Mouse (Mus musculus) kidney, embryonic 14.5 days (tissue): ENCODE results near the gene Arl8a. TPM values are rescaled to one million over a fixed set of nuclear protein-coding genes. Genes with fewer than 3 reads are reported as not detected.
"Not testable (repeated sequence)": the region's sequence is repeated elsewhere in the genome, so short reads cannot be mapped to it uniquely, and the experiment has no call there.

Experiments used
- ATAC-seq: fragments of 200-750 bp; cut with Nextera tagmentation; 2 replicates; pipeline ENCODE4 v1.8.0; 2017; ENCODE audit warnings: moderate number of reproducible peaks, mild to moderate bottlenecking, moderate TSS enrichment, moderate library complexity; ENCODE audit not compliant: low FRiP score, low TSS enrichment
- H3K27ac ChIP-seq: fragments of 300-500 bp; sonication (generic); 2 replicates; pipeline ENCODE4 v1.5.1; 2014; ENCODE audit warnings: low read depth, mild to moderate bottlenecking, low read length, moderate library complexity, mixed read lengths
- H3K27me3 ChIP-seq: fragments of 300-500 bp; sonication (generic); 2 replicates; pipeline ENCODE4 v1.6.1; 2014; ENCODE audit warnings: mild to moderate bottlenecking, low read length; ENCODE audit not compliant: control insufficient read depth, insufficient read depth
- H3K36me3 ChIP-seq: fragments of 300-500 bp; sonication (generic); 2 replicates; pipeline ENCODE4 v1.6.1; 2014; ENCODE audit warnings: low read length, mixed read lengths; ENCODE audit not compliant: control insufficient read depth, insufficient read depth
- H3K4me1 ChIP-seq: fragments of 300-500 bp; sonication (generic); 2 replicates; pipeline ENCODE4 v1.6.1; 2014; ENCODE audit warnings: low read length, mixed read lengths; ENCODE audit not compliant: control insufficient read depth, insufficient read depth
- H3K4me2 ChIP-seq: fragments of 300-500 bp; sonication (generic); replicated peaks from 2 replicates; pipeline ENCODE4 v1.6.1; 2014; ENCODE audit warnings: low read depth, mild to moderate bottlenecking, low read length
- H3K4me3 ChIP-seq: fragments of 300-500 bp; sonication (generic); 2 replicates; pipeline ENCODE4 v1.5.1; 2014; ENCODE audit warnings: mild to moderate bottlenecking, low read length
- H3K9ac ChIP-seq: fragments of 300-500 bp; sonication (generic); 2 replicates; pipeline ENCODE4 v1.6.1; 2014; ENCODE audit warnings: low read depth, mild to moderate bottlenecking, low read length, moderate library complexity
- H3K9me3 ChIP-seq: fragments of 300-500 bp; sonication (generic); 2 replicates; pipeline ENCODE4 v1.6.1; 2016; ENCODE audit warnings: low read length; ENCODE audit not compliant: control insufficient read depth
- WGBS: fragments of 180-500 bp; shearing (Covaris S2); extraction: QIAGEN DNeasy Blood & Tissue Kit; methylation state at CpG from one replicate; pipeline ENCODE4 v1.1.7; 2014; 5-methylcytosine and 5-hydroxymethylcytosine counted together
- polyA plus RNA-seq: library from polyadenylated mRNA; unstranded; fragments of >200 nt; fragmentation: Nextera tagmentation; extraction: Ambion mirVana; gene quantifications from 2 replicates; pipeline ENCODE4 v1.2.1, GENCODE M21; 2014

The Arl8a gene
- 32.0 and 44.5 TPM in 2 replicates for polyA plus RNA-seq

DNA sequence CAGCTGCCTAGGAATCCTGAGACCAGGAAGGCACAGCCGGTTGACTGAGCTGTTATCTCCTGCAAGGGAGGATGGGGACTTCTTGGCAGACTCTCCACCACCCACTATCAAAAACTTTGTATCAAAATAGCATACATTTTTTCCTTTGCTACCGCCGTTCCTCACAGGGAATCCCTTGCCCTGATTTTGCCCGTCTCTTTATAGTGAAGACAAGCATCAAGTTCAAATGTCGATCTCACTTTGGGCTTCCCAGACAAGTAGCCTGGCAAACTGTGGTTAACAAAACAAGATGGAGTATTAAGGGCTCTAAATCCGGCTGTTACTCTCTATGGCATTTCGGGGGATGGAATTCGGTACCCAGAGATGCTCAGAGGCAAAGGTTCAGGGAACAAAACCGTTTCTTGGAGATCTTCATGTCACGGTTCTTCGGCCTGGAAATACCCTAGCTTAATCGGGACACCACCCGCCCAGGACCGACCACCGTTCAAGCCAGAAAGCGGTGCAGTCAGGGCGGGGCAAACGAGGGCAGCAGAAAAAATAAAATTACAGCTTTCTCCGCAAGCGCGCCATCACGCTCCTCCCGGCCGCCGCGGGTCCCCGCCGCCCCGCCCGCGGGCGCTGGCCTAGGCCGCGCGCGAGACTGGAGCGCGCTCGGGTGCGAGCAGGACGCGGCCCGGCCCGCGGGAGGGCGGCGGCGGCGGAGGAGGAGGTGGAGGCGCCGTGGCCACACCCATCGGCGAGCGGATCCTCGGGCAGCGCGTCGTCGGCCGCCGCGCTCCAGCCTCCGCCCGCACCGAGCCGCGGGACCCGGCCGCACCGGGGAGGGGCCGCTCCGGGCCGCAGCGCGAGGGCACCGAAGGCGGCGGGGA is at the start of gene Arl8a:
Arl8a (plus strand) TSS at position 748 of the 869 bp plus-strand sequence.
- Histone ChIP-seq H3K9ac (peak within 1 kb of the TSS; percentile 80), H3K27me3 (no peaks in the 10 kb centered on the region; the same call in 1 of the 2 replicates), H3K36me3 (no peaks in the 10 kb centered on the region), H3K4me2 (peak within 1 kb of the TSS; percentile 84), H3K9me3 (no peaks in the 10 kb centered on the region), H3K4me1 (0 out of 2 replicates have a peak, but pooled peaks cover 9% of the 10 kb centered on the region), H3K27ac (peak within 1 kb of the TSS; percentile 74), H3K4me3 (peak within 1 kb of the TSS; percentile 96)
- 1% methylated on average over 65 of the region's 78 CpGs for WGBS
- peak; percentile 82 for ATAC-seq

DNA sequence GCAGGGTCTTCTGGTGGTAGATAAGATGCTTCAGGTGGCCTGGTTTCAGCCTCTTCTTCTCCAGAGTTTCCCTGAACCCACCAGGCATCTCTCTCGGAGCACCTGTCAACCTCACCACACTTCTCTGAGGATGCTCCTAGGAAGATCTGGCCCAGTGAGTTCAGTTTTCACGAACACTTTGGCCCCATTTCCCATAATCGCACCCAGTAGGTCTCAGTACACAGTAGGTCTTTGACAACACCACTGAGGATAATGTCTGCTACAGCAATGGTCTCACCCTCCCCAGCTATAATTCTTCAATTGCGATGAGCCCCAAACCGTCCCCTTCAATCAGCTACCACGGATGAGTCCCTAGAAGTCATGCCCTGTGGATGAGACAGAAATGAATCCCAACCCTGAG is 49.2 kb upstream of the Arl8a start:
- WGBS = 92% methylated on average over 6 of the region's 6 CpGs
- Histone ChIP-seq H3K9me3 (no peaks in the 10 kb centered on the region), H3K27me3 (peaks cover 15% of the 10 kb centered on the region), H3K9ac (no peak overlapping the region), H3K36me3 (no peaks in the 10 kb centered on the region), H3K4me3 (no peak overlapping the region), H3K27ac (no peak overlapping the region), H3K4me2 (no peak overlapping the region), H3K4me1 (no peaks in the 10 kb centered on the region)
- ATAC-seq = no peak

DNA sequence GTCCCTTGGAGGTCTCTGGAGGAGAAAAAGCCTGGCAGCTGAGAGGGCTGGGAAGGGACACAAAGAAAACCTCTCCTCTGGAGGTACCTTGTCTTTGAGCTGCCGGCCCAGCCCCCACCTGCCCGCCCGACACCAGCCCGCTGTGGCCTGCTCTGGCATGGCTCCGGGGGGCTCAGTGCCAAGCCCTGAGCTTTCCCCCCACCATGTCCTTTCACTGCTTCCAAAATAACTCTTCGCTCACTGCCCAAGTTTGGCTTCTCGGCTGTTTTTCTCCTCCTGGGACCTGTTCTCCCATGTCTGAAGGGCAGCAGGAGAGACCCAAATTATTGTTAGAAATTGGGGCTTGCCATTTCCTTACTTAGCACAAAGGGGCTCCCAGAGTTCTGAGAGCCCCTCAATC is 48.2 kb upstream of the Arl8a start:
- Histone ChIP-seq H3K4me1 (no peaks in the 10 kb centered on the region), H3K9ac (no peak overlapping the region), H3K27ac (no peak overlapping the region), H3K36me3 (no peaks in the 10 kb centered on the region), H3K4me2 (no peak overlapping the region), H3K4me3 (no peak overlapping the region), H3K9me3 (no peaks in the 10 kb centered on the region), H3K27me3 (peaks cover 22% of the 10 kb centered on the region)
- ATAC-seq = no peak
- 93% methylated on average over 7 of the region's 7 CpGs for WGBS

DNA sequence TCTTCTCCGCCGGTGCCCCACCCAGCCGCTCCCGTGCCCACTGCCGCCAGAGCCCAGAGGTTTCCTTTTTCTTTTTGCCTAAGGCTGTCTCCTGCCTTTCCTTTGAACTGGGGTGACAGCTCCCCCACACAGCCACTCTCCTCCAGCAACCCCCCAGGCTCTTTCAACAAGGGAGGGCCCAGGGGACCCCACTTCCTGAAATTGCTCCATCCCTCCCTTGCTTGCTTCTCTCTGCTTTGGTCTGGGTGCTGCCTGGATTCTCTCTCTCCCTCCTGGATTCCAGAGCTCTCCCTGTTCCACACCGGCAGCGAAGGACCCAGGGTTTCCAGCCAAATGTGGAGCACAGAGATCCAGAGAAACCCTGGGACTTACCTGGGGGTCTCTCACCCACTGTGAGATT is 46.2 kb upstream of the Arl8a start:
- H3K27me3 ChIP-seq = peaks cover 42% of the 10 kb centered on the region
- no peak for ATAC-seq
- no peaks in the 10 kb centered on the region for H3K36me3 ChIP-seq
- no peak overlapping the region for H3K4me2 ChIP-seq
- no peak overlapping the region for H3K4me3 ChIP-seq
- 50% methylated on average over 7 of the region's 7 CpGs for WGBS
- H3K9me3 ChIP-seq = no peaks in the 10 kb centered on the region
- H3K27ac ChIP-seq = no peak overlapping the region
- 0 out of 2 replicates have a peak, but pooled peaks cover 6% of the 10 kb centered on the region for H3K4me1 ChIP-seq
- H3K9ac ChIP-seq = no peak overlapping the region

DNA sequence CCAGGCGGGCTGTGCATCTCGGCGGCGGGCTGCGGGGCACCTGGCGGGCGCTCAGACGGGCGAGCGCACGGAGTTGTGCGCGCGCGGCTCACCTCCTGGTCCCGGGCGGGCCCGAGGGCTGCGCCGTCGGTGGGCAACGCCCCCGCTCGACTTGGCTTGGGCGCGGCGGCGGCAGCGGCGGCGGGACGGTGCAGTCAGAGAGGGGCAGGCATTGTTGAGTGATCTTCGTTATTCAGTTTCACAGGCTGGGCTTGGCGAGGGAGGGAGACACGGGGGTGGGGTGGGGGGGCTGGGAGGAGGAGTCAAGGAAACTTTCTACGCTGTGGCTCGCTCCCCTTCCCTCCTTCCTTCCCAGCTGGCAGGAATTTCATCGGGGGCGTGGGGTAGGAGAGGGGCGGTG is 41.5 kb upstream of the Arl8a start, which contains the start of gene Lgr6:
Lgr6 (minus strand) TSS at position 153 of the 400 bp plus-strand sequence.
- peak within 1 kb of the TSS; percentile 61 for H3K4me2 ChIP-seq
- whole genome bisulfite sequencing = 0% methylated on average over 24 of the region's 40 CpGs

DNA sequence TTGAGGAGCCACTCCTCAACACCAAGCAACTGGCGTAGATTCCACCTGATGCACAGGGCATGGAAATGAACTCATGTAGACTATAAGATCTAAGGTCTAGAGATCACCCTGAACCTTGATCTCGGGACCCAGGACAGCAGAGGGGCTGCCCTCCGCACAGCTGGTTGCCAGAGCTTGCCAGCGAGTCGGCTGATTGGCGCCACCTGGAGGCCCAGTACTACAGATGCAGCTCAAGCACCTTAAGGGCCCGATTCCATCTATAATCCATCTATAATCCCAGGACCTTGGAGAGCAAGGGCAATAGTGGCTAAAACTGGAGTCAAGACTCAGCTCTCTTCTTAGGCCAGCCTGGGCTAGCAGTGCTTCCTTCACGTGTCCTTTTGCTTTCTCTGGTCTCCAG is 40.7 kb upstream of the Arl8a start:
- Histone ChIP-seq H3K4me1 (0 out of 2 replicates have a peak, but pooled peaks cover 6% of the 10 kb centered on the region), H3K4me2 (0 out of 2 replicates have a peak overlapping the region, but pooled peaks have one; percentile 61), H3K9me3 (no peaks in the 10 kb centered on the region), H3K27ac (no peak overlapping the region), H3K9ac (no peak overlapping the region), H3K27me3 (peaks cover 38% of the 10 kb centered on the region), H3K4me3 (0 out of 2 replicates have a peak overlapping the region, but pooled peaks have one; percentile 41), H3K36me3 (no peaks in the 10 kb centered on the region)
- ATAC-seq = 0 out of 2 replicates have a peak, but pooled peaks have one; percentile 33
- 3% methylated on average over 8 of the region's 8 CpGs for WGBS

More for the DNA sequence above, 41.5 kb upstream of the Arl8a start, which contains the start of gene Lgr6:
- H3K9me3 ChIP-seq = no peaks in the 10 kb centered on the region
- peak within 1 kb of the TSS; percentile 41 for H3K4me3 ChIP-seq
- H3K9ac ChIP-seq = peak within 1 kb of the TSS; percentile 4; the same call in 1 of the 2 replicates
- H3K4me1 ChIP-seq = 0 out of 2 replicates have a peak, but pooled peaks cover 6% of the 10 kb centered on the region
- peak; percentile 37; the same call in 1 of the 2 replicates for ATAC-seq
- H3K27me3 ChIP-seq = peaks cover 45% of the 10 kb centered on the region
- no peak within 1 kb of the TSS for H3K27ac ChIP-seq
- H3K36me3 ChIP-seq = no peaks in the 10 kb centered on the region

DNA sequence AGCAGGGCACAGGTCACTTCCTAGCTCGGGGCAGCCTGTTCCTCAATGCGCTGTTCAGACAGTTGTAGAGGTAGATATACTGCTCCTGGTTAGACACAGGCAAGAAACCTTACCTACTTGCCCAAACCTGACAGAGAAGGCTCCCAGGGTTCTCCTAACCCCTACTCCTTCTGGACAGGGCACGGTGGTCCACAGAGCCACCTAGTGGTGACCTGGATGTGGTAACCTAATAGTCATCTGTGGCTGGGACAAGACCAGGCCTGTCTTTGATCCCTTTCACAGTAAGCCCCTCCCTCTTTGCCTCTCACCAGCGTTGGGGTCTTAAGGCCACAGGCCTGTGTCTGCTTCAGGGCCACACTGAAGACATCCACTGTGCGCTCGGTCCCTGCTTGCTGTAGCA is 38.0 kb upstream of the Arl8a start:
- Histone ChIP-seq H3K27me3 (peaks cover 27% of the 10 kb centered on the region), H3K27ac (no peak overlapping the region), H3K36me3 (no peaks in the 10 kb centered on the region), H3K4me3 (no peak overlapping the region), H3K4me1 (0 out of 2 replicates have a peak, but pooled peaks cover 6% of the 10 kb centered on the region), H3K9ac (no peak overlapping the region), H3K4me2 (no peak overlapping the region), H3K9me3 (no peaks in the 10 kb centered on the region)
- ATAC-seq = peak; percentile 33; the same call in 1 of the 2 replicates
- WGBS = 27% methylated on average over 6 of the region's 6 CpGs

DNA sequence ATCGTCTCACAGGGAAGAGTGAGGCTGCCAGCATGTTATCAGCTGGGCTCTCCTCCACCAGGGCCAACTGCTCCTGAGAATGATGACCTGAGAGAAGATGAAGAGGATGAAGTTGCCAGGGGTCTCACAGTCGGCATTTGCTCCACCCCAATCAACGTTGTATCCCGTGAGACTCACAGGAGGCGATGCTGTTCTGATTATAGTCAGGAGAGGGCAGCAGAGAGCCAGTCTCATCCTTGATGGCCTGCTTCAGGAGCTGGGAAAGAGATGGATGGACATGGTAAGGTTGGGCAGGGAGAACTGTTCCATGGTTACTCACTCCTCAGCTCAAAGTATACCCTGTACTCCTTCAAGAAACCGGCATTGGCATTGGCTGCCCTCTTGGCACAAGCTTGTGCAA is 36.5 kb upstream of the Arl8a start:
- Histone ChIP-seq H3K9ac (no peak overlapping the region), H3K9me3 (no peaks in the 10 kb centered on the region), H3K4me1 (0 out of 2 replicates have a peak, but pooled peaks cover 3% of the 10 kb centered on the region), H3K4me3 (no peak overlapping the region), H3K27ac (no peak overlapping the region), H3K36me3 (no peaks in the 10 kb centered on the region), H3K27me3 (peaks cover 12% of the 10 kb centered on the region), H3K4me2 (no peak overlapping the region)
- 21% methylated on average over 6 of the region's 6 CpGs for WGBS
- ATAC-seq = no peak

DNA sequence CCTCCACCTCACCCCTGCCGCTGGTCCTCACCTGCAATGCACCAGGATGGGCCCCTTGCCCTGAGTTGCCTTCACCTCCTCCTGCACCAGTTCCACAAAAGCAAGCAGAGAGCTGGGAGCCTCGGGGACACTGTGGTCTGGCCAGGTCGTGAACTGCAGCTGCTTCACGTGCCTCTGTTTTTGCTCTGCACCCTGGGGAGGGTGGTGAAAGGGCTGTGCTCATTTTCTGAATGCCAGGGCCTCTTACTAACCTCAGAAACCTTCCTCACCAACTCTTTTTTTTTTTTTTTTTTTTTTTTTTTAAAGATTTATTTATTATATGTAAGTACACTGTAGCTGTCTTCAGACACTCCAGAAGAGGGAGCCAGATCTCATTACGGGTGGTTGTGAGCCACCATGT is 35.4 kb upstream of the Arl8a start:
- H3K9ac ChIP-seq, ATAC-seq, H3K27ac ChIP-seq, H3K27me3 ChIP-seq, H3K4me2 ChIP-seq, H3K36me3 ChIP-seq, H3K4me3 ChIP-seq, H3K4me1 ChIP-seq, H3K9me3 ChIP-seq: not testable (repeated sequence)
- 53% methylated on average over 4 of the region's 5 CpGs for WGBS
